Mouse (Mus musculus) limb, embryonic 10.5 days (tissue): Measurements from ENCODE around the gene Tbx3. TPM values are rescaled to one million over a fixed set of nuclear protein-coding genes. Genes with fewer than 3 reads are reported as not detected.

Source experiments
- DNase-seq: peaks from one replicate; pipeline ENCODE4 v3.0.0-alpha.2; 2017; ENCODE audit warnings: low spot score
- H3K27ac ChIP-seq: fragments of 300-500 bp; sonication (generic); 2 replicates; pipeline ENCODE4 v1.5.1; 2016; ENCODE audit warnings: mild to moderate bottlenecking
- H3K27me3 ChIP-seq: fragments of 300-500 bp; sonication (generic); 2 replicates; pipeline ENCODE4 v1.6.1; 2016; ENCODE audit warnings: low read depth, mild to moderate bottlenecking; ENCODE audit not compliant: poor library complexity, severe bottlenecking
- H3K36me3 ChIP-seq: fragments of 300-500 bp; sonication (generic); 2 replicates; pipeline ENCODE4 v1.6.1; 2016; ENCODE audit warnings: mild to moderate bottlenecking, moderate library complexity
- H3K4me1 ChIP-seq: fragments of 300-500 bp; sonication (generic); 2 replicates; pipeline ENCODE4 v1.6.1; 2016
- H3K4me3 ChIP-seq: fragments of 300-500 bp; sonication (generic); 2 replicates; pipeline ENCODE4 v1.5.1; 2016; ENCODE audit warnings: mild to moderate bottlenecking, moderate library complexity
- H3K9me3 ChIP-seq: fragments of 300-500 bp; sonication (generic); replicated peaks from 2 replicates; pipeline ENCODE4 v1.6.1; 2016; ENCODE audit warnings: mild to moderate bottlenecking
- WGBS: fragments of 180-500 bp; shearing (Covaris S2); methylation state at CpG from one replicate; pipeline ENCODE4 v1.1.7; 2016; 5-methylcytosine and 5-hydroxymethylcytosine counted together
- polyA plus RNA-seq: library from polyadenylated mRNA; unstranded; fragments of >200 nt; fragmentation: Nextera tagmentation; extraction: Ambion mirVana; gene quantifications from 2 replicates; pipeline ENCODE4 v1.2.1, GENCODE M21; 2016

The Tbx3 gene
- polyA plus RNA-seq, 1 experiment from 2014 or later, result 55.3 TPM

GRCm38 (mm10) chr5:119663241-119663640, 7.2 kb upstream of the Tbx3 start:
- Histone ChIP-seq H3K27ac (peak overlapping the region; percentile 3; the same call in 1 of the 2 replicates), H3K9me3 (no peaks in the 10 kb centered on the region), H3K36me3 (no peaks in the 10 kb centered on the region), H3K4me1 (peaks cover 68% of the 10 kb centered on the region), H3K27me3 (peaks cover 100% of the 10 kb centered on the region), H3K4me3 (peak overlapping the region; percentile 26)
- WGBS, result under 1% methylated on average over 15 of the region's 15 CpGs
- no peak for DNase-seq

- Histone ChIP-seq H3K4me1 (peaks cover 68% of the 10 kb centered on the region), H3K27ac (no peak overlapping the region), H3K9me3 (no peaks in the 10 kb centered on the region), H3K36me3 (no peaks in the 10 kb centered on the region), H3K4me3 (no peak overlapping the region), H3K27me3 (peaks cover 100% of the 10 kb centered on the region)
- WGBS, result 13% methylated on average over 5 of the region's 5 CpGs
- DNase-seq, result no peak
Observed at GRCm38 (mm10) chr5:119663747-119664146, 6.7 kb upstream of the Tbx3 start.

GRCm38 (mm10) chr5:119665739-119666138, 4.7 kb upstream of the Tbx3 start:
- 13% methylated on average over 6 of the region's 6 CpGs for WGBS
- H3K27me3 ChIP-seq, result peaks cover 95% of the 10 kb centered on the region
- H3K27ac ChIP-seq, result no peak overlapping the region
- no peak for DNase-seq
- H3K36me3 ChIP-seq, result no peaks in the 10 kb centered on the region
- H3K9me3 ChIP-seq, result no peaks in the 10 kb centered on the region
- H3K4me1 ChIP-seq, result peaks cover 81% of the 10 kb centered on the region
- H3K4me3 ChIP-seq, result no peak overlapping the region

DNA sequence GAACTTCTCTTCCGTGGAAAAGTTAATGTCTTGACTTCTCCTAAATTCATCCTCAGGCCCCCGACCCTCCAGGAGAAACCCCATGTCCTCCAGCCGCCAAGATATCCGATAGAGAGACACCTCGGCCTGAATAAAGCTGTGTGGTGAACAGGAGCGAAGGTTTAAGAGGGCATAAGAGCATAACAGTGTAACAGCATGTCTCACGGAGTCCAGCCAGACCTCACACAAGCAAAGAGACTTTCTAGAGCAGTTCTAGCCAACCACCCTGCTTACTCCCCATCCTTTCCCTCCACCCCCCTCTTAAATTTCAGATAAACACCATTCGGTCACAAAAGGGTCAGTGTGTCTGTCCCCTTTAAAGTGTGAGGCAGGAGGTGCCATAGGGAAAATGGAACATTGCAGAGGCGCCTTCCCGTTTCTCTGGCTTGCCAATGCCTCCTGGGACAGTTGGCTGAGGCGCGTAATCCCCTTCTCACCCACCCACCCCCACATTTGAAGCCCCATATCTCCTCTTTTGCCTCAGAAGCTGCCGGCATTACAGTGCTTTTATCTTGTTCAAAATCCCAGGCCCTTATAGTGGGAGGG, 3.0 kb upstream of the Tbx3 start:
- Histone ChIP-seq H3K27ac (peak overlapping the region; percentile 92), H3K4me3 (peak overlapping the region; percentile 65), H3K9me3 (no peaks in the 10 kb centered on the region), H3K4me1 (peaks cover 76% of the 10 kb centered on the region), H3K27me3 (peaks cover 86% of the 10 kb centered on the region), H3K36me3 (no peaks in the 10 kb centered on the region)
- WGBS, result 7% methylated on average over 13 of the region's 13 CpGs
- DNase-seq, result no peak

GRCm38 (mm10) chr5:119668191-119668912, 2.1 kb upstream of the Tbx3 start:
- peaks cover 70% of the 10 kb centered on the region for H3K4me1 ChIP-seq
- H3K27ac ChIP-seq, result peak overlapping the region; percentile 92
- H3K36me3 ChIP-seq, result no peaks in the 10 kb centered on the region
- DNase-seq, result no peak
- H3K9me3 ChIP-seq, result no peaks in the 10 kb centered on the region
- WGBS, result 1% methylated on average over 34 of the region's 34 CpGs
- H3K4me3 ChIP-seq, result peak overlapping the region; percentile 65
- H3K27me3 ChIP-seq, result peaks cover 81% of the 10 kb centered on the region

DNA sequence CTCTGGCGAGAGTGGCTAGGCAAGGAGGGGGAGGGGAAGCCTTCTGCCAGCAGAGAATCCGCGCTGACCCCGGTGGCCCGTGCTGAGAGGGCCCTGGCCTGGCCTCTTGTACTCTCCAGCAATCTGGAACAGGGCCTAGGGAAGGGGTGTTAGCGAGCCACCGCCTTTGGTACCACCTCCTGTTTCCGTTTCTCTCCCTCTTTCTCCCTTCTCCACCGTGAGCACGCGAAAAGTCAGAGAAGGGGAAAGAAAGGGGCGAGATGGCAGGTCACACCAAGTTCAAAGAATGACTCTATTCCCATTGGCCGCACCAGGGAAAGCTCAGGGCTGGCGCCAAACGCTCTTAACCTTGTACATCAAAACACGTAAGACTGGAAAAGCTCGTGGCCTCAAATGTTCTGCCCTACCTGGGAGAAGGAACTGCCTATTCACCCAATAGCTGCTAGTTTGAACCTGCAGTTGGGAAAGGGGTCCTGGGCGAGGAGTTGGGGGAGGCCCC, 1.5 kb upstream of the Tbx3 start:
- peak overlapping the region; percentile 92 for H3K27ac ChIP-seq
- H3K27me3 ChIP-seq, result peaks cover 78% of the 10 kb centered on the region
- 0 out of 2 replicates have a peak, but pooled peaks cover under 1% of the 10 kb centered on the region for H3K36me3 ChIP-seq
- peaks cover 65% of the 10 kb centered on the region for H3K4me1 ChIP-seq
- no peaks in the 10 kb centered on the region for H3K9me3 ChIP-seq
- 3% methylated on average over 18 of the region's 18 CpGs for WGBS
- DNase-seq, result peak; percentile 65
- H3K4me3 ChIP-seq, result peak overlapping the region; percentile 65

DNA sequence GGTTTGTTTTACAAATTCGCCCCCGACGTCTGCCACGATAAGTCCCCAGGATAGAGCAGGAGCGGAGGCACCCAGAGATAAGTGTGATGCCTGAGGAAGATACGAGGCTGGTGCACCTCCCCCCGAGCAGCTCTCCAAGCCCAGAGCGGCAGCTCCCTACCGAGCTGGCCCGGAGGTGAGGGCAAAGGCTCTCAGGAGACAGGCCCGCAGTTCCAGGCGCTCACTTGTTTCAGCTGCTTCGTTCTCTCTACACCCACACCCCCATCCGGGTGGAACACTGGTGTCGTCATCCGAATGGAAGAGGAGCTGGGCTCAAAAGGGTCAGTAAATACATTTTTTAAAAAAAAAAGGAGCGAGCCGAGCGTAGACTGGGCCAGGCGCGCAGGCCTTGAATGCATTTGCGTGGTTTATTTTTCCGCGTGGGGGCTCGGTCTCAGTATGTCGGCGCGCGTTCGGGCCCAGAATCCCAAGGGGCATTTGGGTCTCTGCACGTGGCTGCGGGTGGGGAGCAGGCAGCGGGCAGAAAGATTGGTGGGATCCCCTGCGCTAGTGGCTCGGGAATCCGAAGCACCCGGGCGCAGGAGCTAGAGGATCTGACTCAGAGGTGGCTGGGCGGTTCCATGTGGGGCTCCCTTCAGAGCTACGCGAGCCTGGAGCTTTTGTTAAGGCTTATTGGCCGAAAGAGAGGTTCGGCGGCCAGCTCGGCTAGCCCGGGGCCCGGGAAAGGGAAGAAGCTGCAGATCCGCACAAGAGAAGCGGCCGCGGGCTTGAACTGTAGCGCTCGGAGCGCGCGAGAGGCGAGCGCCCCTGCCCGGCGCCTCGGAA, 516 bp upstream of the Tbx3 start:
- peaks cover 71% of the 10 kb centered on the region for H3K4me1 ChIP-seq
- peak overlapping the region; percentile 65 for H3K4me3 ChIP-seq
- H3K36me3 ChIP-seq, result peaks cover 8% of the 10 kb centered on the region; the same call in 1 of the 2 replicates
- no peaks in the 10 kb centered on the region for H3K9me3 ChIP-seq
- peak overlapping the region; percentile 92 for H3K27ac ChIP-seq
- under 1% methylated on average over 61 of the region's 61 CpGs for WGBS
- DNase-seq, result peak; percentile 68
- peaks cover 78% of the 10 kb centered on the region for H3K27me3 ChIP-seq

DNA sequence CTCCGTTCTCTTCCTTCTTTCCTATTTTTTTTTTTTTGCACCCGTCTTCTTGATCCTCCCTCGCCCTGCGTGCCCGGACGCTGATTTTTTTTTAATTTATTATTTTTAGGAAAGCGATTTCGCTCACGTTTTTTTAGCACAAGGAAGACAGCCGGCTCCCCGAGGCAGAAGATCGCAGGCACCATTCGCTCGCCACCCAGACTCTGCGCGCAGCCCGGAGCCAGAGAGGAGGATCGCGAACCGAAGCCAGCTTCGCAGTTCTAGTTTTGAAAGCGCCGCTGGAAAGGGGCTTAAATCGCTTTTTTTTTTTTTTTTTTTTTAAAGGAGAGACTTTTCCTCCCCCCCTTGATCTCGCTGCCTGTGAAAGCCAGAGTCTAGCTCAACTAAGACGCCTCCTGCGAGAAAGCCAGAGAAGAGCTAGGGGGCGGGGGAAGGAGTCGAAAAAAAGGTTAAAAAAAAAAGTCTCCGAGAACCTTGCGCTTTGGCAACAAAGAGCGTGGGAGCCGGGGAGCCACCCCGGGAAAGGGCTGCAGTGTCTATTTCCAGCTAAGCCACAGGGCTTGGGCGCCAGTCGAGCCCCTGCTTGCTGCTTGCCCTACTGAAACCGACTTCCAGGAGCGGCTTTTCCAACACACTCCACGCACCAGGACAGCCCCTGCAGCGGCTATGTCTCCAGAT, 794 bp downstream of the Tbx3 start:
- Histone ChIP-seq H3K4me3 (peak overlapping the region; percentile 65), H3K27ac (peak overlapping the region; percentile 92), H3K4me1 (peaks cover 75% of the 10 kb centered on the region), H3K9me3 (no peaks in the 10 kb centered on the region), H3K27me3 (peaks cover 78% of the 10 kb centered on the region), H3K36me3 (peaks cover 22% of the 10 kb centered on the region)
- WGBS, result under 1% methylated on average over 40 of the region's 40 CpGs
- DNase-seq, result peak; percentile 74

DNA sequence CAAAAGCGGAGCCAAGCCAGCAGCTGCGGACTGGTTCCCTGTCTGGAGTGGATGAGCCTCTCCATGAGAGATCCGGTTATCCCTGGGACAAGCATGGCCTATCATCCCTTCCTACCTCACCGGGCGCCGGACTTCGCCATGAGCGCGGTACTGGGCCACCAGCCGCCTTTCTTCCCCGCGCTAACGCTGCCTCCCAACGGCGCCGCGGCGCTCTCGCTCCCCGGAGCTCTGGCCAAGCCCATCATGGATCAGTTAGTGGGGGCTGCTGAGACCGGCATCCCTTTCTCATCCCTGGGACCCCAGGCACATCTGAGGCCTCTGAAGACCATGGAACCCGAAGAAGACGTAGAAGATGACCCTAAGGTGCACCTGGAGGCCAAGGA, 1.5 kb downstream of the Tbx3 start:
- peaks cover 29% of the 10 kb centered on the region for H3K36me3 ChIP-seq
- WGBS, result 0% methylated on average over 23 of the region's 23 CpGs
- peak overlapping the region; percentile 65 for H3K4me3 ChIP-seq
- H3K4me1 ChIP-seq, result peaks cover 76% of the 10 kb centered on the region
- H3K27me3 ChIP-seq, result peaks cover 78% of the 10 kb centered on the region
- peak; percentile 74 for DNase-seq
- H3K9me3 ChIP-seq, result no peaks in the 10 kb centered on the region
- H3K27ac ChIP-seq, result peak overlapping the region; percentile 92

- peaks cover 34% of the 10 kb centered on the region for H3K36me3 ChIP-seq
- H3K27me3 ChIP-seq, result peaks cover 78% of the 10 kb centered on the region
- peak overlapping the region; percentile 65 for H3K4me3 ChIP-seq
- WGBS, result under 1% methylated on average over 19 of the region's 19 CpGs
- no peaks in the 10 kb centered on the region for H3K9me3 ChIP-seq
- peaks cover 70% of the 10 kb centered on the region for H3K4me1 ChIP-seq
- peak; percentile 47 for DNase-seq
- H3K27ac ChIP-seq, result peak overlapping the region; percentile 92
Observed at GRCm38 (mm10) chr5:119672348-119672983, 2.0 kb downstream of the Tbx3 start.

GRCm38 (mm10) chr5:119672984-119673600, 2.6 kb downstream of the Tbx3 start:
- H3K36me3 ChIP-seq, result peaks cover 40% of the 10 kb centered on the region
- H3K27ac ChIP-seq, result peak overlapping the region; percentile 92
- no peaks in the 10 kb centered on the region for H3K9me3 ChIP-seq
- under 1% methylated on average over 17 of the region's 17 CpGs for WGBS
- peaks cover 78% of the 10 kb centered on the region for H3K27me3 ChIP-seq
- peak overlapping the region; percentile 65 for H3K4me3 ChIP-seq
- H3K4me1 ChIP-seq, result peaks cover 65% of the 10 kb centered on the region
- DNase-seq, result peak; percentile 47
